Mouse (Mus musculus): ENCODE measurements around the gene Mrpl11. TPM values are rescaled to one million over a fixed set of nuclear protein-coding genes. Genes with fewer than 3 reads are reported as not detected.
"Not testable (repeated sequence)": the region's sequence is repeated elsewhere in the genome, so short reads cannot be mapped to it uniquely, and the experiment has no call there.

Mrpl11 gene
- polyA plus RNA-seq, 1 experiment, result 20.5 TPM

DNA sequence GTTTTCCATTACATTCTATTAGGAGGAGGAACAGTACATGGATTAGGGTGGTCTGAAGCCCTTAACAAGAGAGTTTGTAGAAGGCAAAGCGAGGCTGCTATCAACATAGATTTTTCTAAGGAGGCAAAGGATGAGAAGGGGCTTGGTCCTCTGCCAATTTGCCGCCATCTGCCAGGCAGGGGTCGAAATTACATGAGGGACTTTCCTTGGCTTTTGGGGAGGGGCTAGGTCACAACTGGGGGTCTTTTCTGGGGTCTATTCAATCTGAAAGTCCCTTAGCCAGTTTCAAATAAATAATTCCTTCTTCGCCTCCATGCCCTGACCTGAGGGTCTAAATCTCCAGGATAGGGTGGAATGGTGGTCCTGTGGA, 28.3 kb downstream of the Mrpl11 start, which contains the start of gene Npas4:
Gene Npas4, minus strand, starts transcription at position 61 of the 370 bp plus-strand sequence.
- Histone ChIP-seq H3K4me1 (ENCODE audit: control insufficient read depth, insufficient read depth, low read length) (no peaks in the 10 kb centered on the region), H3K4me3 (replicated peaks; ENCODE audit: extremely low read depth, low read depth, low read length) (no peak within 1 kb of the TSS)
- DNase-seq, result no peak
- WGBS, result 16% methylated on average over 4 of the region's 4 CpGs
- no peak for TF ChIP-seq POLR2A (IDR thresholded peaks at IDR 0.05; ENCODE audit: borderline replicate concordance, extremely low read depth, low read depth, low read length)

DNA sequence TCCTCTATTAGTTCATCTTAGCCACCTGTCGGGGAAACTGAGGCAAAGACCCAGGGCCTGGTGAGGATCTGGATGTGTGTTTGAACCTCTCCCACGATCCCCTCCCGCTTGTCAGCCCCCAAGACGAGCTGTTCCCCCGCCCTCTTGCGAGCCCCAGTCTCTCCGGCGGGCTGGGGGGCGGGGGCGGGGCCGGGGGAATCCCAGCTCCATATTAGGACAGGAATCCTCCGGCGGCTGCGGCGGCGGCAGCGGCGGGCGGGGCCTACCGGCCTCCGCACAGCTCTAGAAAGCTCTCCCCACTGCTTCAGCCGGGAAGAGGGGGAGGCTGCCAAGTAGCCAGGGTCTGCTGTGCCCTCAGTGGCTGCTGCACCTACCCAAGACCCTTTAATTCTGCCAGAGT, 28.8 kb downstream of the Mrpl11 start:
- DNase-seq, result no peak
- Histone ChIP-seq H3K4me1 (ENCODE audit: control insufficient read depth, insufficient read depth, low read length) (no peaks in the 10 kb centered on the region), H3K4me3 (replicated peaks; ENCODE audit: extremely low read depth, low read depth, low read length) (no peak overlapping the region)
- WGBS, result 3% methylated on average over 22 of the region's 22 CpGs
- TF ChIP-seq POLR2A (IDR thresholded peaks at IDR 0.05; ENCODE audit: borderline replicate concordance, extremely low read depth, low read depth, low read length) (no peak), CTCF (IDR thresholded peaks at IDR 0.05; ENCODE audit: insufficient read depth, low read length) (no peak)

DNA sequence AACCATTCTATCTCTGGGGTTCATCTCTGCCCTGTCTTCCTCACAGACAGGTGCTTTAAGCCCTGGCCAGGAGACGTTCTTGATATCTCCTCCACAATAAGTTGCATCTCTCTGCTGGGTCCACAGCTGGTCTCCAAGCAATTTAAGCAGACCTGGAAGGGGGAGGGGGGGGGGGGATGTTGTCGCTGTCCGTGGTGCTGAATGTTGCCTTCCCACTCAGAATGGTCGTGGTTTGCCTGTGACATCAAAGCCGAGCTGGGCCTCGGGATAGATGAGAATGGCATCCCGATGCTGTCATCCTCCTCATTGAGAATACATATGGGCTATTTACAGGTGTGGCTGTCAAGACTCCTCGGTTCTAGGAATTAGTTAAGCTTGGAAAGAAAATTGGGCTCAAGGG, 30.4 kb downstream of the Mrpl11 start:
- WGBS, result 15% methylated on average over 8 of the region's 8 CpGs
- DNase-seq, result no peak
- TF ChIP-seq POLR2A (IDR thresholded peaks at IDR 0.05; ENCODE audit: borderline replicate concordance, extremely low read depth, low read depth, low read length) (no peak), CTCF (IDR thresholded peaks at IDR 0.05; ENCODE audit: insufficient read depth, low read length) (no peak)

DNA sequence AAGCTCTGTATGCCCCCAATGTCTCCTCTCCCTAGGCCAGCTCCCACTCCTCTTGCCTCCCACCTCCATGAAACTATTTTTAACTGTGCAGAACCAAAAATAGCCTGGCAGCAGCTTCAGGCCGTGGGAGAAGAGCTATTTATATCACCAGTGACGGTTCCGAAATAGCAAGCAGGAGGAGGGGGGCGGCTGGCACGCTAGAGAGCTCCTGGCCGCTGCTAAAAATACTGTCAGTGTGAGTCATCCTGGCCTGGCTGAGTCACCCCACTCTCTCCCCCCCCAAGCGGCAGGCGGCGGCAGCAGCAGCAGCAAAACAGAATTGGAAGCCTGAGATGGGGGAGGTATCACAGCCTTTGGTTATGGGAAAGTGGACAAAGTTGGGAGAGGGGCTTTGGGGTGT, 31.0 kb downstream of the Mrpl11 start:
- 1% methylated on average over 9 of the region's 9 CpGs for WGBS
- no peak for TF ChIP-seq CTCF (IDR thresholded peaks at IDR 0.05; ENCODE audit: insufficient read depth, low read length)
- no peak for TF ChIP-seq POLR2A (IDR thresholded peaks at IDR 0.05; ENCODE audit: borderline replicate concordance, extremely low read depth, low read depth, low read length)
- DNase-seq, result no peak

More for the DNA sequence above, 30.4 kb downstream of the Mrpl11 start:
- no peaks in the 10 kb centered on the region for H3K4me1 ChIP-seq (ENCODE audit: control insufficient read depth, insufficient read depth, low read length)
- H3K4me3 ChIP-seq (replicated peaks; ENCODE audit: extremely low read depth, low read depth, low read length), result no peak overlapping the region

DNA sequence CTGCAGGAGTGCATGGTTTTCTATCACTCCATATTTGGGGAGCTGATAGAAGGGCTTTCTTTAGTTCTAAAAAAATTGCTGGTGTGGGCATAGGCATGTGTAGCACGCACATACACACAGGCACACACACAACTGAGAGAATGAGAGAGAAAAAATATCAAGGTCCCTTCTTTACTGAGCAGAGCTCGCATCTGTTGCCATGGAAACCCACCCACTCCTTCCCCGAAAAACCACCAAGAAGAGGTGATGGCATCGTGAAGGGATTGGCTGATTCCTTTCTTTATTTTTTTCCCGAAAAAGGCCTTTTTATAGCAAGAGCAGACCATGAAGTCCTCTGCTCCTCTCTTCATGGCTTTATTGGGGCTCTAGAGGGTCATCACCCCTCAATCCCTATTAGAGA, 32.1 kb downstream of the Mrpl11 start:
- H3K4me3 ChIP-seq (replicated peaks; ENCODE audit: extremely low read depth, low read depth, low read length), result no peak overlapping the region
- 56% methylated on average over 5 of the region's 5 CpGs for WGBS
- TF ChIP-seq POLR2A (IDR thresholded peaks at IDR 0.05; ENCODE audit: borderline replicate concordance, extremely low read depth, low read depth, low read length) (no peak), CTCF (IDR thresholded peaks at IDR 0.05; ENCODE audit: insufficient read depth, low read length) (no peak)
- no peaks in the 10 kb centered on the region for H3K4me1 ChIP-seq (ENCODE audit: control insufficient read depth, insufficient read depth, low read length)
- no peak for DNase-seq

More for the DNA sequence above, 31.0 kb downstream of the Mrpl11 start:
- Histone ChIP-seq H3K4me3 (replicated peaks; ENCODE audit: extremely low read depth, low read depth, low read length) (no peak overlapping the region), H3K4me1 (ENCODE audit: control insufficient read depth, insufficient read depth, low read length) (no peaks in the 10 kb centered on the region)

DNA sequence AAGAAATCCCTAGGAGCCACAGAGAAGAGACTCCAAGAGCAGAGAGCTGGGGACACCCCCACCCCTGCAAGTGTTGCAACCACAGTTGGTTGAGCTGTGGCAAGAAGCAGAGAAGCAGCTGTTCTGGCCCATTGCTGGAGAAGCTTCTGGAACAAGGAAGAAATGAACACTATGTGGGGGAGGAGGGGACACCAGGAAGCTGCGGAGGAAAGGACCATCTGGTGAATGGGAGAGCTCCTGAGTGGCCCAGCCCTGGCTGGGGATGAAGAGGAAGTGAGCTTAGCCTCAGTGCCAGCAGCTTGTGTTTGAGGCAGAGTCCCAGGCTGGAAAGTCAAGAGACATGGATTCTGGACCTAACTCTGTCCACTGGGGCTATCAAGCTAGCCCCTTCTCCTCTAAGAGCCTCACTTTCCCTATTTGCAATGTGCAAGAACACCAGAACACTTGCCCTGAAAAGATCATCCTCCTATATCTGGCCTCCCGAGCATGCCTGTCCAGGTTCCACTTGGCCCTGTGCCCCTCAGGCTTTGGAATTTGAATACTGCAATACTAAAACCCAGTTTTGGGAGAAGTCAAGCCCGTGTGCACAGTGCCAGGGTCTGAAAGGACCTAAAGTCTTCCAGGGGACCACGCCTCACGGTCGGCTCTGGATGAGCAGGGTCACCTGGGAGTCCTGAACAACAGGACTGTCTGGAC, 37.6 kb downstream of the Mrpl11 start:
- WGBS, result 49% methylated on average over 6 of the region's 6 CpGs
- no peaks in the 10 kb centered on the region for H3K4me1 ChIP-seq (ENCODE audit: control insufficient read depth, insufficient read depth, low read length)
- DNase-seq, result no peak
- TF ChIP-seq POLR2A (IDR thresholded peaks at IDR 0.05; ENCODE audit: borderline replicate concordance, extremely low read depth, low read depth, low read length), result no peak
- TF ChIP-seq CTCF (IDR thresholded peaks at IDR 0.05; ENCODE audit: insufficient read depth, low read length), result no peak
- H3K4me3 ChIP-seq (replicated peaks; ENCODE audit: extremely low read depth, low read depth, low read length), result no peak overlapping the region

DNA sequence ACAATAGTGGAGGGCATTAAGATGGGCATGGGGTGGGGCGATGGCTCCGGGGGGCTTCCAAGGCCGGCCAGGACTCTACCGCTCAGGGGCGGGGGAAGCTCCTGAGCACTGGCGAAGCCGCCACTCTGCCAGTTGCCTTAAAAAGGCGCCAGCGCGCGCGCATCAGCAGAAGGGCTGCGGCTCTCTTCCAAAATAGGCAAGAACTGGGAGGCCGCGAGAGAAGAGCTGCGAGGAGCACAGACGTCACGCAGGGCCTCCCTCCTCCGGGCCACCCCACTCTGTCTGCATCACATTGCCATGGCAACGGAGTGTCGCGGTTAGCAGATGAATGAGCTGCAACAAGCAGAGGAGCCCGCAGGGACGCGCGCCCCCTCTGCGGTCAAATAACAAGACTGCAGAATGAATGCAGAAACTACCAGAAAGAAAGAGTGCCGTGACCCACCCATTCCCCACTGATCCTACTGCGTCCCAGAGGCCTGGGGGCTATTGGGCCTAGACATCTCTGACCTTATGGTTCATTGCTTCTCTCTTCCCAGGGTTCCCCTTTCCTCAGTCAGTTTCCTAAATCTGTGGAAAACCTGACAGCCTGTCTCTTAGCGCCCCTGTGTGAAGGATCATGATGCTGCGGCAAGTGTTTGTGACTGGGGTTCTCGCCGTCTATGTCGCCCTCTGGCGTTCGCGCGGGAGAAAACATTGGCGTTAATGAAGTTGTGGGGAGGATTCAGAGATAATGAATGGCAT, 39.9 kb downstream of the Mrpl11 start:
- H3K4me3 ChIP-seq (replicated peaks; ENCODE audit: extremely low read depth, low read depth, low read length), result no peak overlapping the region
- H3K4me1 ChIP-seq (ENCODE audit: control insufficient read depth, insufficient read depth, low read length), result no peaks in the 10 kb centered on the region
- 1% methylated on average over 39 of the region's 39 CpGs for WGBS
- DNase-seq, result peak; percentile 65
- TF ChIP-seq POLR2A (IDR thresholded peaks at IDR 0.05; ENCODE audit: borderline replicate concordance, extremely low read depth, low read depth, low read length) (no peak), CTCF (IDR thresholded peaks at IDR 0.05; ENCODE audit: insufficient read depth, low read length) (peak; percentile 87)

DNA sequence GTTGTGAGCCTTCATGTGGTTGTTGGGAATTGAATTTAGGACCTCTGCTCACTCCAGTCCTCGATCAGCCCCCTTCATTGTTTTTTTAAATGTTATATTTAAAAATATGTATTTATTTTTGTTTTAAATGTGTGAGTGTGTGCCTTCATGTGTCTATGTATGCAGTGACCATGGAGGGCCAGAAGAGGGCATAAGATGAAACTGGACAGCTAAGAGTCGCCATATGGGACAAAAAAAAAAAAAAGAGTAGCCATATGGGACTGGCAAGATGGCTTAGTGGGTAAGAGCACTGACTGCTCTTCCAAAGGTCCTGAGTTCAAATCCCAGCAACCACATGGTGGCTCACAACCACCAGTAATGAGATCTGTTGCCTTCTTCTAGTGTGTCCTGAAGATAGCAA, 41.7 kb downstream of the Mrpl11 start:
- not testable (repeated sequence) for DNase-seq; H3K4me1 ChIP-seq (ENCODE audit: control insufficient read depth, insufficient read depth, low read length); H3K4me3 ChIP-seq (replicated peaks; ENCODE audit: extremely low read depth, low read depth, low read length)
- 43% methylated on average over 2 of the region's 2 CpGs for WGBS

DNA sequence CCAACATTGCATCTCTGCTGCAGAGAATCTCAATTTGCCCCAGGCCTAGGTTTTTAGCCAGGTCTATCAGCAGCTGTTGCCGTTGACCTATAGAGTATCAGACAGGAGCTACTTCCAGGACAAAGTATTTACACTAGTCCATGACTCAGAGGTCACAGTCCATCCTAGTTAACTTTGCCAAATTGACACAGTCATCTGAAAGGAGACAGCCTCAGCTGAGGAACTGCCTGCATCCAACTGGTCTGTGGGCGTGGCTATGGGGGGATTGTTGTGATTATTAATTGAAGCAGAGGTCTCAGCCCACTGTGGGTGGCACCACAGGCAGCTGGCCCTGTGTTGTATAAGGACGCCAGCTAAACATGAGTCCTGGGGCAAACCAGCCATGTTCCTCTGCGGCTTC, 43.0 kb downstream of the Mrpl11 start:
- 55% methylated on average over 4 of the region's 4 CpGs for WGBS
- H3K4me3 ChIP-seq (replicated peaks; ENCODE audit: extremely low read depth, low read depth, low read length), result no peak overlapping the region
- no peak for DNase-seq
- TF ChIP-seq POLR2A (IDR thresholded peaks at IDR 0.05; ENCODE audit: borderline replicate concordance, extremely low read depth, low read depth, low read length) (no peak), CTCF (IDR thresholded peaks at IDR 0.05; ENCODE audit: insufficient read depth, low read length) (no peak)
- no peaks in the 10 kb centered on the region for H3K4me1 ChIP-seq (ENCODE audit: control insufficient read depth, insufficient read depth, low read length)

DNA sequence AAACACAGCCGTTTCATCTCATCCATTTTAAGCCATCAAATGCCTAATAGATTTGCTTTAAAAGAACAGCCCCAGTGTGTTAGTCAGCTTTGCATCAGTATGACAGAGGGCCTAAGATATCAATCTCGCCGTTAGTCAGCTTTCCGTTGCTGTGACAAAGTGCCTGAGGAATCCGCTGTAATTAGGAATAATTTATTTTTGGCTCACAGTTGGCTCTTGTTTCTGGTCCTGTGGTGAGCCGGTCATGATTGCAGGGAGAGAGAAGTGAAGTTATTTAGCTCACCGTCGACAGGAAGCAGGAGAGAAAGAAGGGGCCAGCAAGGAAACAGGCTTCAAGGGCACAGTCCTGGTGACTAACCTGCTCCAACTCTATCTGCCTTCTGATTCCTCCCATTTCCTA, 51.2 kb downstream of the Mrpl11 start:
- TF ChIP-seq CTCF (IDR thresholded peaks at IDR 0.05; ENCODE audit: insufficient read depth, low read length) (no peak), POLR2A (IDR thresholded peaks at IDR 0.05; ENCODE audit: borderline replicate concordance, extremely low read depth, low read depth, low read length) (no peak)
- DNase-seq, result no peak
- no peak overlapping the region for H3K4me3 ChIP-seq (replicated peaks; ENCODE audit: extremely low read depth, low read depth, low read length)
- peaks cover 4% of the 10 kb centered on the region; the same call in 1 of the 2 replicates for H3K4me1 ChIP-seq (ENCODE audit: control insufficient read depth, insufficient read depth, low read length)
- 50% methylated on average over 8 of the region's 8 CpGs for WGBS

Data from lung, adult 2 months (tissue).